Mouse (Mus musculus): ENCODE data around the gene Als2cr12.
A peak's percentile ranks its signal among the peaks of the same experiment; 100 is the strongest.

GRCm38 (mm10) chr1:58711365-58712016, 15.7 kb upstream of the Als2cr12 start, which contains the start of gene Cflar:
- TF ChIP-seq POLR2A (IDR thresholded peaks at IDR 0.05; ENCODE audit: borderline replicate concordance, control insufficient read depth, low read depth, low read length) (peak; percentile 80; the same call in 1 of the 2 replicates), CTCF (IDR thresholded peaks at IDR 0.05; ENCODE audit: control insufficient read depth, insufficient read depth, low read length) (0 out of 2 replicates have a peak, but pooled peaks have one; percentile 5)
